Mouse (Mus musculus) neutrophil, adult 5-6 weeks (primary cell): ENCODE data around the gene Cfap46. TPM values are rescaled to one million over a fixed set of nuclear protein-coding genes. Genes with fewer than 3 reads are reported as not detected.

Experiments used
- ATAC-seq: fragments of 151-379, 151-347 bp; 2 replicates; pipeline ENCODE4 v1.8.0; 2017; ENCODE audit warnings: mild to moderate bottlenecking, moderate TSS enrichment; ENCODE audit not compliant: insufficient number of reproducible peaks, poor library complexity, low FRiP score, severe bottlenecking; ENCODE audit errors: extremely low read depth
- total RNA-seq: library from RNA; stranded (forward); fragments of 200-1000 nt; gene quantifications from 2 replicates; pipeline ENCODE4 v1.2.3, GENCODE M21; 2017

The Cfap46 gene
- total RNA-seq, 1 experiment from 2014 or later, result not detected

DNA sequence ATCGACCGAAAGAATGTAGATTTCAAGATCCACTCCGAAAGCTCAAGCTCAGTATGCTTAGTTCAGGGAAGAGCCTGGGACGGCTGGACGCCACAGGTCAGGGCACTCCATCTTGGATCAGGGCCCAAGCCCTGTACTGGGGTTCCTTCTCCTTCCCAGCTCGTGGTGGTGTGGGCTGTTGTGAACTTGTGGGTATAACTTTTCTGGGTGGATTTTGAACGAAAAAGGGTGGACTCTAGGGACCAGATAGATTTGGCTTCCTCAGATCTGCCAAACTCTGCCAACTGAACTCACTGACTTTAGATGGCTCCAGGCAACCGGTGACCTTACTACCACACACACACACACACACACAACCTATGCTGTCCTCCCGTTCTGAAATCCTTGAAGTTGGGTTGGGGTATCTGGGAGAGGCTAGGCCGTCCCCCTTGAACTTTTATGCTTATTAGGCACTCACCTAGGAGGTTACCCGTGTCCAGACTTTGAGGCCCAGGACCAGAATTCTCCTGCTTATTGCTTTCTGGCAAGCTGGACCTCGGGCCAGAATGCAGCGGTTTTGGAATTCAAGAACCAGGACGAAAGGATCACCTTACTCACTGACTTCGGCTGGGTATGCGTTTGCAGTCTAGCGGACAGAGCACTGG is 100.4 kb downstream of the Cfap46 start:
- no peak for ATAC-seq

- no peak for ATAC-seq
Measured at GRCm38 (mm10) chr7:139582595-139582994, 101.0 kb downstream of the Cfap46 start, which contains the start of gene Nkx6-2. Gene Nkx6-2, minus strand, starts transcription at chr7:139582797.

- no peak for ATAC-seq
Measured at GRCm38 (mm10) chr7:139581801-139582571, 101.6 kb downstream of the Cfap46 start.

GRCm38 (mm10) chr7:139580851-139581775 is 102.5 kb downstream of the Cfap46 start:
- no peak for ATAC-seq

DNA sequence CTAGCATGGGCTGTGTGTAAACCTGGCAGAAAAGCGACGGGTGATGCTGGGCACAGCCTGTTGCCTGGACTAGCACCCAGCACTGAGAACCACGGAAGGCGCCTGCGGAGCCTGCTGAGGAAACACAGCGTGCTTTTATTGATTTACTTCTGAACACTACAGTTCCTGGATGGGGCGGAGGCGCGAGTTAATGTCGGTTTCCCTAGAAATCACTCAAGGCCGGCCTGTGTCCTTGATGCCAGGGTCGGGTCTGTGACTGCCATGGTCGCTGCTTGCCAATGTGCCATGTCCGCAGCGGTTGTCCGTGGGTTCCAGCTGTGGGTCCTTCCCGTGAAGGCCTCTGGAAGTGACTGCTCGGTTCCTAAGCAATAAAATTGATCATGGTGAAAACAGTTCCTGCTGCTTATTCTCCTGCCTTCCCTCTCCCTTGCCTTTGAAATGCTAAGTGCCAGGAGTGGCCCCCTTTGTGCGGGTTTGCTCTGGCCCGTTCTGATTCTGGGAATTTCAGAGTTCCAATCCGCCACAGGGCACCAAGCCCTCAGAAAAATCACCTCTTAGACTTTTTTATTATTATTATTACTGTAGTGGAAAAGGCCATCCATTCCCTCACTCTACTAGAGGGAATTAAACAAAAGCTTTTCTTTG is 104.2 kb downstream of the Cfap46 start:
- no peak for ATAC-seq

- no peak for ATAC-seq
Measured at GRCm38 (mm10) chr7:139576064-139576686, 107.4 kb downstream of the Cfap46 start.

DNA sequence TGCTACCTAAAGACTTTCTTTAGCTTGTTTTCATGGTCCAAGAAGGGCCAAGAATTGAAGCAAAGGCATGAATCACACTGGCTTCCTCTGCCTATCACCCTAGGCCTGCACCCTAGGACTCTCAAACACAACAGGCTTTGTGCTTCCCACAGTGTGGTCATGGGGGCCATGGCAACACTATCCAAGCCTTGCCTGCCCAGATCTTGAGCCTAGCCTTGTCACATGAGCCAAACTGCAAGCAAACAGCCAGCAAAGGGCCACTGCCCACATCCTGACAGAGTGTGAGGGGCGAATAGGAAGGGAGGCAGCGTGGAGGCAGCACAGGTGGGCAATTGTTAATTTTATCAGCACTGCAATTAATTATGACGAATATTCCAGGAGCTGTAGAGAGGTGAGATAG is 111.0 kb downstream of the Cfap46 start:
- no peak for ATAC-seq

GRCm38 (mm10) chr7:139570788-139571187 is 112.8 kb downstream of the Cfap46 start:
- ATAC-seq, result no peak

- ATAC-seq, result no peak
Measured at GRCm38 (mm10) chr7:139566533-139566932, 117.1 kb downstream of the Cfap46 start.

DNA sequence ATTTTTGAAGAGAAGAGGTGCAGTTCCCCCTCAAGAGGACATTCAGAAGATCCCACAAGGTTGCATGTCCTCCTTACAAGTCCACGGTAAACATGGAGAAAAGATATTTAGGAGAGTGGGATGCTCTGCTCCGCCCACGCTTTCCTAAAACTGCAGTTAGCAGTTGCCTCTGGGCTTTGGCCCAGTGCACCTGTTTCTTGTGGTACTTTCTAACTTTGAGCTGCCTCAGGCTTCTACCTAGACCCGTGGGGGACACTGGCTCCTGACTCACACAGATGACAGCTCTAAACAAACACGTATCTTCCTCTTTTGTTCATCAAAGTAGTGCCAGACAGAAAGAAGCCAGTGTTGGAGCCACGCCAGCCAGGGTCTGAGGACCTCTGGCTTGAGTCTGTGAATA is 117.6 kb downstream of the Cfap46 start:
- no peak for ATAC-seq

GRCm38 (mm10) chr7:139564161-139564560 is 119.5 kb downstream of the Cfap46 start:
- no peak for ATAC-seq

GRCm38 (mm10) chr7:139563425-139563824 is 120.2 kb downstream of the Cfap46 start:
- ATAC-seq, result no peak

- no peak for ATAC-seq
Measured at GRCm38 (mm10) chr7:139559659-139560058, 124.0 kb downstream of the Cfap46 start.

DNA sequence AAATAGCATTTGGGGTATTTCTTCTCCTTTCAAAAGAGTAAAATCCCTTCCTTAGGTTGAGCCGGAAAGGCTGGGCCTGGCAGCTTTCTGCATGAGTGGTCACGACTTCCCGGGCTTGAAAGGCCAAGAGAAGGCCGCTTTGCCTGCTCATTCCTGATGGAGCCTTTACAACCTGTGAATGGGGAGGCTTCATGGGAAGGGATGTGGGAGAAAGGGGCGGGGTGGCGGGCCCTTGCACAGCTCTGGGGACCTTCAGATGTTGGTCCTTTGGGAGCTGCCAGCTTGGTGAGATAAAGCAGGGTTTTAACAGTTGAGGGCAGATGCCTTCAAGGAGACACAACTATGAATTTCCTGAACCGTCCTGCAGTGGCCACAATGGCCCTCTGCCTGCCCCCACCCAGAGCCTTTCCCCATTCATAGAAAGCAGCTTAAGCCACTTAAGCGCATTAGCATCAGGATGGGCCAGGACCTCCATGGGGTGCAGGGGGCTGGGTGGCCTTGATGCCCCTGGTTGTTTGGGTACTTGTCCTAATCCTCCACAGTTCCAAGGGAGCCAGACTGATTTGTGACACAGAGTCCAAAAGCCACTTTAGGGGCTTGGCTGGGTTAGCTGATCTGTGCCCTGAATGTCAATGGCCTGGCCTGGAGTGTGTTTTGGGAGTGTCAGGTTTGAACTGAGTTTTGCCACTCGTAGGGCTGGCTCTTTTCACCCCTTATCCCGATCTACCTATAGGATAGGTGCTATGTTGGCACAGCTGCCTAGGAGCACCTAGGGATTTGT is 126.7 kb downstream of the Cfap46 start:
- no peak for ATAC-seq

DNA sequence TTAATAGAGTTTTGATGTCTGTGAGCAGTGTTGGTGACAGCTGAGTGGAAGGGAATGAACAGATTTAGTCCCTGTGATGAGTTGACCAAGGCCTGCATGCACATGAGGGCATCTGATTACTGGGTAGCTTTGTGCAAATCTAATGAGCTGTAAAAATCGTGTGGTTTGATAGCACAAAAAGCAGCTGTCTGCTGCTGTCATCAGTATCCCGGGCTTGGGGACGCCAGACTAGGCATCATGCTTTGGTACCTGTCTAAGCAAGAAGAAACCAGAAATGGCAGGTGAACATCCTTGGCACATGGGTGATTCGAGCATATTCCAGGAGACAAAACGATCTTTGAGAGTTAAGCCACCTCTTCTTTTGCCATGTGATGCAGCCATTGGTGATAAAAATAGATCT is 127.3 kb downstream of the Cfap46 start:
- ATAC-seq, result no peak

DNA sequence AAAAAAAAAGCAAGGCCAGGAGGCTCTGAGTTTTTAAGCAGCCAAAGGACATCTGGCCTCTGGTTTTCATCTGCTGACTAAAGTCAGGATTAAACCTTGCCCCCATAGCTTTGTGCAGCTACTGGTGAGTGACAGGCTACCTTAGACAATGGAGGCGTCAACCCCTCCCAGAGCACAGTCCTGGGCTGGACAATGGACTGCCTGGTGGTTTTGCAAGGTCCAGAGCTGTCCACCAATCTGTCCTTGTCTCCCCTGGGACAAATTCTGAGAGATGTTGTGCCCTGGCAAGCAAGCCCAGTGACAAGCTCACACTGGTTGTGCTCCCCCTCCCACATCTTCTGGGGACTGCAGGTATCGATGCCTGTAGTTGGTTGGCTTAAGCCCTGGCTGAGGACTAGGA is 132.1 kb downstream of the Cfap46 start:
- ATAC-seq, result no peak
